Mouse (Mus musculus): ENCODE results near the gene Inka2. TPM values are rescaled to one million over a fixed set of nuclear protein-coding genes. Genes with fewer than 3 reads are reported as not detected.

Inka2 gene
- total RNA-seq, 2 experiments from 2014 or later = 0.38 to 0.74 TPM

GRCm38 (mm10) chr3:105760063-105760462 is 55.7 kb downstream of the Inka2 start:
- ATAC-seq (replicated peaks; ENCODE audit: low FRiP score, low TSS enrichment, poor library complexity, severe bottlenecking) = 0 out of 2 replicates have a peak, but pooled peaks have one; percentile 7

GRCm38 (mm10) chr3:105763132-105763851 is 58.9 kb downstream of the Inka2 start:
- ATAC-seq (replicated peaks; ENCODE audit: low FRiP score, low TSS enrichment, poor library complexity, severe bottlenecking) = peak; percentile 63

- peak; percentile 96 for ATAC-seq (replicated peaks; ENCODE audit: low FRiP score, low TSS enrichment, poor library complexity, severe bottlenecking)
Measured at GRCm38 (mm10) chr3:105768529-105768928, 64.1 kb downstream of the Inka2 start.

DNA sequence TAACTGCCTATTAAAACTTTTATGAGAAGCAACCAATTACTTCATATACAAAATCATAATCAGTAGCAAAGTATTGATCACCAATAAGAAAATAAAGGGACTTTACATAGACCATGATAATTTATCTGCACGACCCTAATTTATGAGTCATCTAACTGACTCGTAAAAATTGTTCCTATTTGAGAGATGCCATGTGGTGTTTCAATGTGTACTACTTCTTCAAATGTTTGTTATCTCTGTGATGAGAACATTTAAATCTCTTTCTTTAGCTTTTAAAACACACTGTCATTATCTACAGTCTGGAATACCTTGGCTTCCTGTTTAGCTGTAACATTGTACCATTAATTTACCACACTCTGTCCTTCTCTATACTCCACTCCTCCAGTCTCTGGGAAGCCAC is 65.0 kb downstream of the Inka2 start:
- ATAC-seq (replicated peaks; ENCODE audit: low FRiP score, low TSS enrichment, poor library complexity, severe bottlenecking) = no peak

Other genes starting within 250 kb of the Inka2 start
- 23.4 and 30.2 TPM in 2 replicates for gene Ddx20, start 17.0 kb upstream of the Inka2 start, total RNA-seq (2014; fragmentation: Nextera tagmentation)
- gene Ddx20, start 17.0 kb upstream of the Inka2 start, total RNA-seq (2017) = 52.0 and 54.2 TPM in 2 replicates
- 70.6 and 73.8 TPM in 2 replicates for gene Rap1a, start 96.7 kb downstream of the Inka2 start, total RNA-seq (2014; fragmentation: Nextera tagmentation)
- gene Rap1a, start 96.7 kb downstream of the Inka2 start, total RNA-seq (2017) = 91.7 and 119 TPM in 2 replicates
- gene Adora3, start 166.3 kb downstream of the Inka2 start, total RNA-seq (2014; fragmentation: Nextera tagmentation) = not detected in 2 replicates
- not detected in 2 replicates for gene Adora3, start 166.3 kb downstream of the Inka2 start, total RNA-seq (2017)
- not detected in 2 replicates for gene Tmigd3, start 166.3 kb downstream of the Inka2 start, total RNA-seq (2014; fragmentation: Nextera tagmentation)
- not detected in 2 replicates for gene Tmigd3, start 166.3 kb downstream of the Inka2 start, total RNA-seq (2017)
- gene I830077J02Rik, start 228.1 kb downstream of the Inka2 start, total RNA-seq (2014; fragmentation: Nextera tagmentation) = 0.35 and 2.8 TPM in 2 replicates
- 0.52 and 8.0 TPM in 2 replicates for gene I830077J02Rik, start 228.1 kb downstream of the Inka2 start, total RNA-seq (2017)